ENCODE assay signal across 14 mouse cellular contexts in the genomic region with DNA sequence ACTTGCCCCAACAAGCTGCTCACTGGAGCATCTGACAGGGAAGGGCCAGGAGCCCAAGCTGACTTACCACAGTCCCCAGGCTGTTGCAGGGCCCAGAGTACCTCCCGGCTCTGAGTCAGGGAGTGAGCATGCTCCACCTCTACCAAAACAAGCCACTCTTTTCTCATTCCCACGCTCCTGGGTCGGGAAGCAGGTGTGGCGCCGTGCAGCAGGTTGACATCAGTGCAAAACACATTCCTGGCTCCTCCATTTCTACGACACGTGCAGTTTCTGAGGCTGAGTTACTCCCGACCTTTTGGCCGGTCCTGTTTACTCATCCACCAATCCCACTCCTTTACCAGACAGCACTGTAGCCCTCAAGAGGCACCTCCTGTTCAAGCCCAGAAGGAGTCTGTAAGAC. TPM values are rescaled to one million over a fixed set of nuclear protein-coding genes. Genes with fewer than 3 reads are reported as not detected.
DNase-seq lines count a peak whose midpoint lies in the region; ATAC-seq and TF ChIP-seq lines count a peak whose summit lies in the region.
"Had no signal": no experiment of that assay in that cellular context is flagged by ENCODE, and none has a peak within 500 bp of the region (broad histone marks: within the 10 kb centered on the region; RNA-seq: fewer than 3 reads in every experiment).

No protein-coding gene starts in this region.

- intact Hi-C loops in heart, postnatal 10 days (cut with DNase I) = no loop called here

- 88% methylated on average over 9 of the region's 9 CpGs for WGBS in hindbrain, postnatal 0 days
- 80% methylated on average over 9 of the region's 9 CpGs for WGBS in hindbrain, embryonic 12.5 days
- 84% methylated on average over 9 of the region's 9 CpGs for WGBS in neural tube, embryonic 13.5 days

- H3K4me2 ChIP-seq in hindbrain, postnatal 0 days (ENCODE audit: low read depth, low read length) = no peak overlapping the region
- H3K4me2 ChIP-seq in hindbrain, embryonic 12.5 days (replicated peaks) = no peak overlapping the region
- no peak overlapping the region for H3K4me2 ChIP-seq in neural tube, embryonic 13.5 days
- H3K4me2 ChIP-seq: embryonic facial prominence, embryonic 12.5 days; heart, embryonic 15.5 days; midbrain, embryonic 12.5 days had no signal

- no peaks in the 10 kb centered on the region for H3K9me3 ChIP-seq in hindbrain, postnatal 0 days (ENCODE audit: low read length)
- H3K9me3 ChIP-seq in hindbrain, embryonic 12.5 days (replicated peaks) = no peaks in the 10 kb centered on the region
- H3K9me3 ChIP-seq in neural tube, embryonic 13.5 days = no peaks in the 10 kb centered on the region
- H3K9me3 ChIP-seq: embryonic facial prominence, embryonic 12.5 days; heart, embryonic 15.5 days; hindbrain, embryonic 10.5 days; midbrain, embryonic 12.5 days had no signal

- no peak overlapping the region for H3K4me3 ChIP-seq in hindbrain, postnatal 0 days (ENCODE audit: low read length)
- no peak overlapping the region for H3K4me3 ChIP-seq in hindbrain, embryonic 12.5 days
- H3K4me3 ChIP-seq in neural tube, embryonic 13.5 days = no peak overlapping the region
- H3K4me3 ChIP-seq: embryonic facial prominence, embryonic 12.5 days; heart, embryonic 15.5 days; hindbrain, embryonic 10.5 days; midbrain, embryonic 12.5 days had no signal

- TF ChIP-seq CTCF in hindbrain, postnatal 0 days (IDR thresholded peaks at IDR 0.05; ENCODE audit: low read depth) = no peak

- peaks cover 10% of the 10 kb centered on the region for H3K4me1 ChIP-seq in hindbrain, postnatal 0 days (ENCODE audit: insufficient read depth, low read length)
- peaks cover under 1% of the 10 kb centered on the region; the same call in 1 of the 2 replicates for H3K4me1 ChIP-seq in hindbrain, embryonic 12.5 days
- H3K4me1 ChIP-seq in neural tube, embryonic 13.5 days (replicated peaks) = peaks cover 16% of the 10 kb centered on the region
- H3K4me1 ChIP-seq: embryonic facial prominence, embryonic 12.5 days; midbrain, embryonic 12.5 days had no signal

- H3K36me3 ChIP-seq in hindbrain, postnatal 0 days (ENCODE audit: insufficient read depth, low read length) = no peaks in the 10 kb centered on the region
- H3K36me3 ChIP-seq in hindbrain, embryonic 12.5 days = no peaks in the 10 kb centered on the region
- no peaks in the 10 kb centered on the region for H3K36me3 ChIP-seq in neural tube, embryonic 13.5 days
- H3K36me3 ChIP-seq: embryonic facial prominence, embryonic 12.5 days; heart, embryonic 15.5 days; hindbrain, embryonic 10.5 days; midbrain, embryonic 12.5 days had no signal

- no peak for DNase-seq in hindbrain, postnatal 0 days (ENCODE audit: low spot score)
- no peak for DNase-seq in neural tube, embryonic 10.5 days (ENCODE audit: extremely low spot score, low spot score)
- peak; percentile 54 for DNase-seq in kidney, postnatal 14 days
- DNase-seq in right cerebral cortex, postnatal 4 days = no peak
- no peak for DNase-seq in cerebellum, adult 8-10 months
- no peak for DNase-seq in heart, postnatal 10 days
- DNase-seq: cerebellum, adult 9-10 months; thymus, adult 18-20 months had no signal

- H3K9ac ChIP-seq in hindbrain, postnatal 0 days (replicated peaks; ENCODE audit: low read length) = no peak overlapping the region
- no peak overlapping the region for H3K9ac ChIP-seq in hindbrain, embryonic 12.5 days
- no peak overlapping the region for H3K9ac ChIP-seq in neural tube, embryonic 13.5 days
- H3K9ac ChIP-seq: embryonic facial prominence, embryonic 12.5 days; heart, embryonic 15.5 days; midbrain, embryonic 12.5 days had no signal

- no peak for ATAC-seq in hindbrain, postnatal 0 days
- no peak for ATAC-seq in hindbrain, embryonic 12.5 days (ENCODE audit: low FRiP score)
- 0 out of 2 replicates have a peak, but pooled peaks have one; percentile 16 for ATAC-seq in neural tube, embryonic 13.5 days (ENCODE audit: low read depth)

- H3K27me3 ChIP-seq in hindbrain, postnatal 0 days (ENCODE audit: insufficient read depth, low read length) = no peaks in the 10 kb centered on the region
- no peaks in the 10 kb centered on the region for H3K27me3 ChIP-seq in hindbrain, embryonic 12.5 days
- H3K27me3 ChIP-seq in neural tube, embryonic 13.5 days = no peaks in the 10 kb centered on the region
- H3K27me3 ChIP-seq: heart, embryonic 15.5 days; midbrain, embryonic 12.5 days had no signal

- H3K27ac ChIP-seq in hindbrain, postnatal 0 days = peak overlapping the region; percentile 54
- no peak overlapping the region for H3K27ac ChIP-seq in hindbrain, embryonic 12.5 days
- H3K27ac ChIP-seq in neural tube, embryonic 13.5 days (replicated peaks) = no peak overlapping the region
- H3K27ac ChIP-seq: embryonic facial prominence, embryonic 12.5 days; heart, embryonic 15.5 days; hindbrain, embryonic 10.5 days; midbrain, embryonic 12.5 days had no signal

RNA-seq across cellular contexts. Expression of a gene that starts 37.7 kb away (rescaled TPM):
- 125 and 141 TPM in 2 replicates for total RNA-seq in hindbrain, postnatal 0 days (2014; rRNA removed)
- polyA plus RNA-seq in hindbrain, postnatal 0 days (2015; fragmentation: Nextera tagmentation; extraction: Ambion mirVana) = 224 and 232 TPM in 2 replicates
- polyA plus RNA-seq in hindbrain, embryonic 12.5 days (2016; fragmentation: Nextera tagmentation; extraction: Ambion mirVana) = 181 and 182 TPM in 2 replicates
- 201 and 211 TPM in 2 replicates for polyA plus RNA-seq in neural tube, embryonic 13.5 days (2015; fragmentation: Nextera tagmentation; extraction: Ambion mirVana)
- total RNA-seq in heart, postnatal 10 days (2021) = 100 to 1,000 TPM in 1 of 2 experiments, 10 to 100 TPM in 1; 96.6 to 108 TPM
